9 mouse cellular contexts compared by ENCODE assay signal in the genomic region with DNA sequence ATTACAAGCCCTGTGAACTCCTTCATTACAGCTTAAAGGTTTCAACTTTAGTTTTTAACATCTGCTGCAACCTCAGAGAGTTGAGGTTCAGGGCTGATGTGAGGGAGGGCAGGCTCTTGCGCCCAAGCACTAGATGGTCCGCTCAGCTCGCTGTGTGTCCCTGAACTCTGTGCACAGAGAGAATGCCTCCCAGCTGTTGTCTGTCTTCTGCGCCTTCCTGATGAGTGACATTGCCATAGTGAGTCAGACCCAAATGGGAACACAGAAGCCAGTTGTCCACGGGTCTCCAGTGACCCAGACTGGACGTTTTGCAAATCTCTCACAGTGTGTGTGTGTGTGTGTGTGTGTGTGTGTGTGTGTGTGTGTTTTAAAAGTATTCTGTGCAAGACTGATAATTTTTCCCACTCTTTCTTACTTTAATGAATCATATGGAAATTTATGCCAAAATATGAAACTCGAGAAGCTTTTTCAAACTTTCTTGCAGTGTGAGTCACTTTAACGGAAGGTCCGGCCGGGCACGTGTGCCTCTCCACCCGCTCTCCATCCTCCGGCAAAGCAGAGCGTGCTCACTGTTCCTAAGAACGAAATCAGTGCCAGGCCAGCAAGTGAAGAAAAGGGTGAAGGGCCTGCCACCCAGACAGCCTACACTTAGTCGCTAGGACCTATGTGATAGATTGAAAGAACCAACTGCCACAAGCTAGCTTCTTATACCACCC.
A peak's percentile ranks its signal among the peaks of the same experiment; 100 is the strongest.
DNase-seq lines count a peak whose midpoint lies in the region; ATAC-seq lines count a peak whose summit lies in the region.
"Had no signal": no experiment of that assay in that cellular context is flagged by ENCODE, and none has a peak within 500 bp of the region (broad histone marks: within the 10 kb centered on the region; RNA-seq: fewer than 3 reads in every experiment).

No protein-coding gene starts in this region.

- no peak for ATAC-seq in midbrain, embryonic 11.5 days (ENCODE audit: low FRiP score)
- no peak for ATAC-seq in forebrain, embryonic 13.5 days
- ATAC-seq in intestine, embryonic 15.5 days = 0 out of 2 replicates have a peak, but pooled peaks have one; percentile 4
- ATAC-seq in neural tube, embryonic 13.5 days (ENCODE audit: low read depth) = 0 out of 2 replicates have a peak, but pooled peaks have one; percentile 7

- DNase-seq in midbrain, embryonic 10.5 days (ENCODE audit: low spot score) = no peak
- DNase-seq in midbrain, embryonic 11.5 days (ENCODE audit: low spot score, missing footprints) = no peak
- no peak for DNase-seq in right cerebral cortex, postnatal 36 days (ENCODE audit: low spot score in 2 of 2)
- DNase-seq in gastrocnemius, postnatal 36 days = no peak
- no peak for DNase-seq in layer of hippocampus, adult 9-11 months

- H3K9ac ChIP-seq in midbrain, embryonic 11.5 days (ENCODE audit: low read length) = no peak overlapping the region
- no peak overlapping the region for H3K9ac ChIP-seq in forebrain, embryonic 13.5 days
- H3K9ac ChIP-seq in intestine, embryonic 15.5 days = no peak overlapping the region
- H3K9ac ChIP-seq in neural tube, embryonic 13.5 days = no peak overlapping the region; the same call in 1 of the 2 replicates

- no peak overlapping the region for H3K4me3 ChIP-seq in midbrain, embryonic 10.5 days
- no peak overlapping the region for H3K4me3 ChIP-seq in midbrain, embryonic 11.5 days (ENCODE audit: low read depth, low read length)
- H3K4me3 ChIP-seq in forebrain, embryonic 13.5 days = no peak overlapping the region
- no peak overlapping the region for H3K4me3 ChIP-seq in intestine, embryonic 15.5 days (replicated peaks)
- no peak overlapping the region for H3K4me3 ChIP-seq in neural tube, embryonic 13.5 days
- H3K4me3 ChIP-seq: erythroblast, embryonic 14.5 days had no signal

- 90% methylated on average over 16 of the region's 16 CpGs for WGBS in midbrain, embryonic 10.5 days
- 89% methylated on average over 16 of the region's 16 CpGs for WGBS in midbrain, embryonic 11.5 days
- WGBS in forebrain, embryonic 13.5 days = 84% methylated on average over 16 of the region's 16 CpGs
- WGBS in intestine, embryonic 15.5 days = 66% methylated on average over 16 of the region's 16 CpGs
- WGBS in neural tube, embryonic 13.5 days = 75% methylated on average over 16 of the region's 16 CpGs

- intact Hi-C loops in gastrocnemius, postnatal 36 days (cut with DNase I) = no loop called here

- H3K36me3 ChIP-seq in midbrain, embryonic 10.5 days = no peaks in the 10 kb centered on the region
- no peaks in the 10 kb centered on the region for H3K36me3 ChIP-seq in midbrain, embryonic 11.5 days (ENCODE audit: control insufficient read depth, insufficient read depth, low read length)
- H3K36me3 ChIP-seq in forebrain, embryonic 13.5 days (ENCODE audit: poor library complexity, severe bottlenecking) = no peaks in the 10 kb centered on the region; the same call in 1 of the 2 replicates
- no peaks in the 10 kb centered on the region for H3K36me3 ChIP-seq in intestine, embryonic 15.5 days
- H3K36me3 ChIP-seq in neural tube, embryonic 13.5 days = no peaks in the 10 kb centered on the region

- H3K27ac ChIP-seq in midbrain, embryonic 10.5 days (replicated peaks) = 0 out of 2 replicates have a peak overlapping the region, but pooled peaks have one; percentile 9
- H3K27ac ChIP-seq in midbrain, embryonic 11.5 days (ENCODE audit: low read depth, low read length) = no peak overlapping the region
- H3K27ac ChIP-seq in forebrain, embryonic 13.5 days = no peak overlapping the region
- peak overlapping the region; percentile 74 for H3K27ac ChIP-seq in intestine, embryonic 15.5 days
- peak overlapping the region; percentile 42; the same call in 1 of the 2 replicates for H3K27ac ChIP-seq in neural tube, embryonic 13.5 days (replicated peaks)

- H3K27me3 ChIP-seq in midbrain, embryonic 10.5 days (ENCODE audit: low read depth, poor library complexity, severe bottlenecking) = peaks cover 17% of the 10 kb centered on the region; the same call in 1 of the 2 replicates
- peaks cover 3% of the 10 kb centered on the region; the same call in 1 of the 2 replicates for H3K27me3 ChIP-seq in midbrain, embryonic 11.5 days (ENCODE audit: control insufficient read depth, insufficient read depth, low read length)
- peaks cover 26% of the 10 kb centered on the region for H3K27me3 ChIP-seq in forebrain, embryonic 13.5 days
- no peaks in the 10 kb centered on the region for H3K27me3 ChIP-seq in intestine, embryonic 15.5 days (replicated peaks)
- peaks cover 71% of the 10 kb centered on the region for H3K27me3 ChIP-seq in neural tube, embryonic 13.5 days

- H3K9me3 ChIP-seq in midbrain, embryonic 10.5 days (replicated peaks) = no peaks in the 10 kb centered on the region
- no peaks in the 10 kb centered on the region for H3K9me3 ChIP-seq in midbrain, embryonic 11.5 days (ENCODE audit: control insufficient read depth, low read length)
- no peaks in the 10 kb centered on the region for H3K9me3 ChIP-seq in forebrain, embryonic 13.5 days (replicated peaks)
- no peaks in the 10 kb centered on the region for H3K9me3 ChIP-seq in intestine, embryonic 15.5 days
- H3K9me3 ChIP-seq in neural tube, embryonic 13.5 days = no peaks in the 10 kb centered on the region

- no peak overlapping the region for H3K4me2 ChIP-seq in midbrain, embryonic 11.5 days
- H3K4me2 ChIP-seq in forebrain, embryonic 13.5 days = peak overlapping the region; percentile 46
- peak overlapping the region; percentile 37 for H3K4me2 ChIP-seq in intestine, embryonic 15.5 days (replicated peaks)
- peak overlapping the region; percentile 19 for H3K4me2 ChIP-seq in neural tube, embryonic 13.5 days

- peaks cover 46% of the 10 kb centered on the region for H3K4me1 ChIP-seq in midbrain, embryonic 10.5 days
- peaks cover 3% of the 10 kb centered on the region for H3K4me1 ChIP-seq in midbrain, embryonic 11.5 days (ENCODE audit: control insufficient read depth, insufficient read depth, low read length)
- peaks cover 47% of the 10 kb centered on the region for H3K4me1 ChIP-seq in forebrain, embryonic 13.5 days
- peaks cover 27% of the 10 kb centered on the region for H3K4me1 ChIP-seq in intestine, embryonic 15.5 days (replicated peaks)
- peaks cover 51% of the 10 kb centered on the region for H3K4me1 ChIP-seq in neural tube, embryonic 13.5 days (replicated peaks)

Comparison
In these comparisons a context has a peak if more than half of its experiments do, and no peak if none do; other contexts are left out.
1. H3K27ac ChIP-seq: peak in midbrain, embryonic 10.5 days (single experiment), intestine, embryonic 15.5 days (single experiment) and neural tube, embryonic 13.5 days (single experiment); none in midbrain, embryonic 11.5 days (single experiment) and forebrain, embryonic 13.5 days (single experiment).
2. ATAC-seq: peak in intestine, embryonic 15.5 days (single experiment) and neural tube, embryonic 13.5 days (single experiment); none in midbrain, embryonic 11.5 days (single experiment) and forebrain, embryonic 13.5 days (single experiment).